Mouse (Mus musculus) MEL (cell line): ENCODE results near the gene Jam2.

ENCODE experiments used
- CHD1 ChIP-seq: IDR thresholded peaks from 2 replicates; pipeline ENCODE4 v1.6.1; 2012; ENCODE audit warnings: low read depth, mild to moderate bottlenecking, inconsistent platforms, low read length, improper control_type of control experiment
- ETS1 ChIP-seq: IDR thresholded peaks from 2 replicates; pipeline ENCODE4 v1.6.1; 2012; ENCODE audit warnings: low read depth, mild to moderate bottlenecking, inconsistent platforms, low read length, improper control_type of control experiment, moderate library complexity
- USF1 ChIP-seq: IDR thresholded peaks from 2 replicates; pipeline ENCODE4 v1.6.1; 2014; ENCODE audit warnings: low read depth, mild to moderate bottlenecking, inconsistent platforms, low read length, improper control_type of control experiment, moderate library complexity

DNA sequence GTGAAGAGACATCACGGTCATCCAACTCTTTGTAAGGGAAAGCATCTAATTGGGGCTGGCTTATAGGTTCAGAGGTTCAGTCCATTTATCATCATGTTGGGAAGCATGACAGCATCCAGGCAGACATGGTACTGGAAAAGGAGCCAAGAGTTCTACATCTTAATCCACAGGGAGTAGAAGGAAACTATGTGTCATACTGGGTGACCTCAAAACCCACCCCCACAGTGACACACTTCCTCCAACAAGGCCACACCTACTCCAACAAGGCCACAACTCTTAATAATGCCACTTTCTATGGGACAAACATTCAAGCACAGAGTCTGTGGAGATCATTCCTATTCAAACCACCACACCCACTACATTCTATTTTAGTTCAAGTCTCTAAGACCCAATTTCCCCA, 36.3 kb downstream of the Jam2 start:
- TF ChIP-seq CHD1 = no peak
- no peak for TF ChIP-seq USF1
- TF ChIP-seq ETS1 = no peak
